Mouse (Mus musculus): ENCODE results near the gene Nln.

GRCm38 (mm10) chr13:104074731-104075130 lies 34.7 kb downstream of the Nln start:
- TF ChIP-seq TAL1 (IDR thresholded peaks at IDR 0.05; ENCODE audit: low read length) (no peak), CTCF (IDR thresholded peaks at IDR 0.05 in 2 of 3, conservative IDR thresholded peaks at IDR 0.05 in 1 of 3; ENCODE audit: control insufficient read depth in 1 of 3, insufficient read depth in 1 of 3, low read depth in 2 of 3, low read length in 3 of 3, poor library complexity in 1 of 3, severe bottlenecking in 1 of 3) (no peak), ETS1 (IDR thresholded peaks at IDR 0.05; ENCODE audit: low read depth, low read length) (no peak), ZNF384 (IDR thresholded peaks at IDR 0.05; ENCODE audit: low read depth, low read length) (no peak), GATA1 (IDR thresholded peaks at IDR 0.05; ENCODE audit: low read depth, low read length) (no peak), POLR2AphosphoS2 (IDR thresholded peaks at IDR 0.05; ENCODE audit: low read length) (no peak), RAD21 (IDR thresholded peaks at IDR 0.05; ENCODE audit: low read depth, low read length) (no peak), NELFE (IDR thresholded peaks at IDR 0.05; ENCODE audit: low read depth, low read length) (no peak), MEF2A (IDR thresholded peaks at IDR 0.05; ENCODE audit: extremely low read depth, insufficient replicate concordance, low read depth, low read length, poor library complexity, severe bottlenecking) (no peak), JUND (IDR thresholded peaks at IDR 0.05; ENCODE audit: low read depth, low read length) (no peak), SIN3A (IDR thresholded peaks at IDR 0.05; ENCODE audit: low read length) (no peak), HCFC1 (IDR thresholded peaks at IDR 0.05; ENCODE audit: low read depth, low read length) (no peak), CHD2 (IDR thresholded peaks at IDR 0.05; ENCODE audit: low read length) (no peak)

Data from MEL (cell line).